Mouse (Mus musculus) C2C12 (cell line): ENCODE measurements around the gene Ggt5.

ENCODE experiments used
- CEBPB ChIP-seq: IDR thresholded peaks from one replicate; pipeline ENCODE4 v1.6.1; 2011; ENCODE audit warnings: low read depth, mild to moderate bottlenecking, control low read depth, moderate library complexity
- CTCF ChIP-seq: IDR thresholded peaks from one replicate; pipeline ENCODE4 v1.5.1; 2011; ENCODE audit not compliant: control insufficient read depth, insufficient read depth, insufficient read length
- MAX ChIP-seq: IDR thresholded peaks from one replicate; pipeline ENCODE4 v1.6.1; 2011; ENCODE audit warnings: mild to moderate bottlenecking, control low read depth
- USF1 ChIP-seq: IDR thresholded peaks from one replicate; pipeline ENCODE4 v1.6.1; 2011; ENCODE audit warnings: low read depth, mild to moderate bottlenecking, control low read depth, moderate library complexity

GRCm38 (mm10) chr10:75651381-75652068 lies 62.4 kb downstream of the Ggt5 start:
- TF ChIP-seq CTCF (no peak), CEBPB (no peak), MAX (no peak), USF1 (no peak)
